Mouse (Mus musculus) skeletal muscle tissue, adult 2 months (tissue): ENCODE measurements around the gene Ptgfrn.

Experiments used
- DNase-seq: peaks from one replicate; pipeline ENCODE4 v3.0.0-alpha.2; 2012; ENCODE audit warnings: low read depth, low spot score

Ptgfrn gene

DNA sequence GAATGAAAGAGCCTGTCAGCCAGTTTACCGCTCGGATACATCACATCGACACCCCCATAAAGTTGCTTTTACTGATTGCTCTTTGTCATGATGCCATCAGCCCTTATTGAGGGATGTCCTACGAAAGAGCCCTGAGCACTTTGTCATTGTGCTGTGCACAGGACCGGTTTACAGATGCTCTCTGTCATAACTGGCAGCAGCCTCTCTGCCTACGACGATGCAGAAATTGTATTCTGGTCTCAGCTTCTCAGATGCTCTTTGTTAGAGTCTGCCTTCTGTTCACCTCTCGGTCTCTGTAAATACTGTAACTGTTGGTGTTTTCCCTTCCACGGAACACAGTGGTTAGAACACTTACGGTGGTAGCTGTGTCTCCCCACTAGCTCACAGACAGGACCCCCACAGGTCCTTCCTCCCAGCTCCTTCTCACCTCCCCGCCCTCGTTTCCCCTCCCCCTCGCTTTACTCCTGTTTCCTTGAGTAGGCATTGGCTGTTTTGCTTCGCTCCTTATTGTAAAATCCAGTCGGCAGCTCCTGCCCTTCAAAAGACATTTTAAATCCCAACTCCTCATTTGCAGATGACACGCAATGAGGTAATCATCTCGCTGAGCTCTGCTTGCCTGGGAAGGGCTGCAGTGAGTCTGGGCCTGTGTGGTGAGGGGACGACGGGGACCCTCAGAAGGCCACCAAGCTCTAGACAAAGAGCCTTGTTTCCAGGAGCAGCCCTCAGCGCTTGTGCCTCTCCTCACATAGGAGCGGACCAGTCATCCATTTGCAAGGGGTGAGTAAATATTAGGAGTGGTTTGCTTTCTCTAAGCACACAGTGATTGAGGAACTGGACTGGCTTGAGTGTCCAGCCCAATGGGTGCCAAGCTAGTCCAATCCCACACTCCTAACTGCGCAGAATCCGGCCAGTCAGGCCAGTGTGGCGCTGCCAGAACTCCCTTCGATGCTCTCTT lies 6.6 kb upstream of the Ptgfrn start:
- no peak for DNase-seq

DNA sequence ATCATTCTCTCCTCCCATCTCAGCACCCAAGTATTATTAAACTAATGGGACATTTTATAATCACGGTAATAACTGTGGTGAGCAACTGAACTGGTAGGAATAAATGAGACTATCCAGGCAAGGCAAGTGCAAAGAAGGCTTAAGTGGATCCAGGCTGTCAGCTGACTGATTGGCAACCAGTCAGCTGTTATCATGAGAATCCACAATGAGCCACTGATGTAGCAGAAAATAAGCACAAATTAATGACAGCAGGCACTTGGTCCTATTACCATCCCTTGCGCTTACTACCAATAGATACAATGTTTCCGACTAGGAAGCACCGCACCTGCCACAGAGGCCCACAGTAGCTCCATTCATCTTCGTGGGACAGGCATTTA lies 2.4 kb upstream of the Ptgfrn start:
- DNase-seq = no peak

DNA sequence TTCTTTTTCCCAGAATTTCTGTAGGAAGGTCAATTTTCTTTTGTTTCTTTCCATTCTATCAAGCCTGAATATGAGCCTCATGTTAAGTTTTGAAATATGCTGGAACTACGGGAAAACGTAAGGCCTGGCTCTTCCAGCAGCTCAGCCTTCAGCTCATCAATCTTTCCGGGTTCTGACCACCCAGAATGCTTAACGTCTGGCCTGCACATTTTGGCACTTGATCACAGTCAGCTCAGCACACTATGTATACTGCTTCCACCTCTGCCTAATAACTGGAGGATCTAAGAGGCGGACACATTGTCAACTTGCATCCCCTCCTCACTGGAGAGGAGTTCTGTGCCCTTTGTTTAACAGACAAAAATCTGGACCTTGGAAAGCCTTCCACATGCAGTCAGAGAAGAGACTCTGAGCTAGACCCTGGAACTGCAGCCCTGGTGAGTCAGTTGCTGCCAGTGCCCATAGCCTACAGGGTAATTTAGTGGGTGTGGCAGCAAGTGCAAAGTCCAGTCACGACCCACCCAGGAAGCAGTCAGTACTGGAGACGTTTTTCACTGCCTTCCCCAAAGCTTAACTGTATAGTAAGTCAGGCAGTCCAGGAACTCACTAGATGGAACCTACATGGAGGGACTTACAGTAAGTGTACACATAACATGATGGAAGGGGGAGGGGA lies 1.9 kb upstream of the Ptgfrn start:
- DNase-seq = no peak

DNA sequence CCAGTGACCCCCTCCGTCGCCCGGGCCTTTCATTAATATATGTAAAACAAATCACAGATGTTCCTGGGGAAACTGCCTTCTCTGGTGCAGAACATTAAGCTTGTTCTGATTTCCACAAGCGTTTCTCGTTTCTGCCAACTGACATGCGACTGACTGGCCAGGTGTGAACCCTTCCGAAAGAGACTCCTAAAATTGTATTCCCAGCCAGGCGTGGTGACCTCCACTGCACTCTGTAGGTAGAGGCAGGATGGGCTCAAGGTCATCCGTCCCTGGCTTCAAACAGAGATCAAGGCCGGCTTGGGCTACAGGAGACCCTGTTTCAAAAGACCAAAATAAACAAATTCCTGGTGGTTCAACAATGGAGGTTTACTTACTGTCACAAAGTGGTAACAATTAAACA lies 1.2 kb upstream of the Ptgfrn start:
- no peak for DNase-seq

DNA sequence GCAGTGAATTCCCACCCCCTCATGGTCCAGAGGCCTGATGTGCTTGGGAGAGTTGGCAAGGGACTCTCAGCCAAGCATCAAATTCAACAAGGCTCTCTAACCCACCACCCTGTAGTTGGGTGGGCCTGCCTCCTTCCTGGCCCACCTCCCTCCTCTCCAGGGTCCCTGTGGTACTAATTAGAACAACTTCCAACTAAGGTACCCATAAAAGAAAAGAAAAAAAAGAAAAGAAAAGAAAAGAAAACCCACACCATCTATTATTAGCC lies 693 bp upstream of the Ptgfrn start:
- DNase-seq = no peak

DNA sequence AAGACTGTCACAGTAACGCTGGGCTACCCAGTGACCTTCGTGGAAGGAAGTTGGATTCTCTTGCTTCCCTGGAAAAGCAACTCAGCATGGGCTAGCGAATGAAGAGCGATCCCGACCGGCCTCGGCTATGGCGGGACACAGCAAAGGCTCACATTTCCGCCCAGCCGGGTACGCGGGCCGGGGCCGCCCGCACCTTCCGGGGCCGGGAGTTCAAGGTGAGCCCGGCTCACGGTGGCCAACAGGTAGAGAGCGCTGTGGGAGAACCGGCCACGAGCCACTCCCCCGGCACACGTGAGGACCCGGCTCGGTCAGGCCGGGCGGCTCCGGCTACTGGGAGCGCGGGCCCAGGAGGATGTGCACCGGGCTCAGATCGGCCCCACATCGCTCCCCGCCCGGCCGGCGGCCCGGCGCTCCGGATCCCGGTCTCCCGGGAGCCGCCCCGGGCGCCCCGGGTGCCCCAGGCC lies 488 bp downstream of the Ptgfrn start:
- no peak for DNase-seq

DNA sequence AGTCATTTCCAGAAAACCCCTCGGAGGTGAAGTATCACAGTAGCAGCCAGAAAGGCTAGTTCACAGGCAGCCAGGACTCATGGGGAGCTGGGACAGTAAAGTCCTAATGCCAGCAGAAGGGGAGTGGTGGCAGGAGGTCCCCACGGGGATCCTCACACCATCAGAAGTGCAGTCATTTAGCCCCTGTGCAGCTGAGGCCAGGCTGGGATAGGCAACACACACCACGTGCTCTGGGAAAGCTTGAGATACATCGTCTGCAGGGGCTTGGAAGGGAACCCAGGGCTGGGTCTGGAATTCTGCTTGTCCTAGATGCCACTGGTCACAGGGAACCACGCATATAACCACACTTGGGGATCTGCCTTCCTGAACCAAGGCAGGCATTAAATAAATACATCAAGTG lies 1.2 kb downstream of the Ptgfrn start:
- DNase-seq = no peak

DNA sequence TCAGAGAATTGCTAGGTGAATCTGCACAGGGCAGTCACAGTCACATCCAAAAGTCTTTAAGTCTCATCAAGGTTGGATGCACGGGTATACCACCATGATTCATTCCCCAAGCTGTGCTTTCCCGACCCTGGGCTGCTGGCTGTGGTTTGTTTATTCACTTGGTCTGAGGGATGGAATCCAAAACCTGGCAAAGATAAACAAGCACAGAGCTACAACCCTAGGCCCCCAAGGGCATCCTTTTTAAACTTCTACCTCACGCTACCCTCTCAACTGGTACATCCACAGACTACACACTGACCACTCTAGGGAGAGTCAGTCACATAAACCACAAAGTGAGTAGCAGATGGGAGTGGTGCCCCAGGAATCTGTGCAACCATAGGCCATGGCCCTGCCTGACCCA lies 1.8 kb downstream of the Ptgfrn start:
- DNase-seq = no peak

DNA sequence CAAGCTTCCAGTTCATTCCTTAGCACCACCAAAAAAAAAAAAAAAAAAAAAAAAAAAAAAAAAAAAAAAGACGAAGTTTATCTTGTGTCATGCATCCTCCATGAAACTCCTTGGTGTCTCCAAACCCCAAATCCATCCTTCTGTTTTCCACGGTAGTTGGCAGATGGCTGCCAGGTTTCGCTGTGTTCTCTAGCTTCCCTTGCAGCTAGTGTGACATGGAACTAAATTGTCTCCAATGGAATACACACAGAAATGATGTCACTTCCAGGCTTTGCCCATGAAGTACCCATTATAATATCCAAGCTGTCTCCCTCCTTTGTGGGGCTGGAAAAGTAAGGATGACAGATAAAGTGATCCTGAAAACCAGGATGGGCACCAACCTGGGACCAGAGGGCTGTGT lies 3.8 kb downstream of the Ptgfrn start:
- DNase-seq = no peak

DNA sequence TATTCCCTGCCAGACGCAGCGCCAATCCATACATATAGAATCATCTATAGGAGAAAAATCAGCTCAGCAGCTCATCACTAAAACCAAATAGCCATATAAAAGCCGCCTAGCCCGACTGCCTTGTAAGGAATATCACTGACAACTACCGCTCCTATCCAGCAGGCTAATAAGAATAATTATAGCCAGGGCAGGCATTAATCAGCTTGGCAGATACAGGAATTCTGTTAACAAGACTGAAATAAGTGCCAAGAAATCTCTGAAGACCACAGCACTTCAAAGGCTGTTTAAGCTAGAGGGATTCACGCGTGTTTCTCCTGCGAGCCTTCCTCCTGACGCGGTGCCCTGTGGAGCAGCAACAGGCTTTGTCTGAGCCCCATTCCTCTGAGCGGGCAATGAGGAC lies 4.6 kb downstream of the Ptgfrn start:
- DNase-seq = no peak

DNA sequence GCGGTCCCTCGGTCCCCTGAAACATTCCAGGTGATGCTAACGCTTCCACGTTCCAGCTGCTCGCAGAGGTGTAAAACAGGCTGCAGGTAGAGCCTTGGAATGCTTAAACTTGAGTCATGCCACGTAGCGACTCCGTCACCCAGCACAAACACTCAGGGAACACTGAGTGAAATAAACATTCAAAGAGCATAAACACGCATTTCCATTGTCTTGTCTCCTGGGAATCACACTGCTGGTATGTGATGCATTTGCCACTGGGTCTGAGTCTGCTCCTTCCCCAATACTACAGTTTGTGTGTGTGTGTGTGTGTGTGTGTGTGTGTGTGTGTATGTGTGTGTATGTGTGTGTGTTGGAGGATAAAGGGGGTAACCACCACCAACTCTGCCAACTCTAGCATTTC lies 5.2 kb downstream of the Ptgfrn start:
- DNase-seq = no peak

DNA sequence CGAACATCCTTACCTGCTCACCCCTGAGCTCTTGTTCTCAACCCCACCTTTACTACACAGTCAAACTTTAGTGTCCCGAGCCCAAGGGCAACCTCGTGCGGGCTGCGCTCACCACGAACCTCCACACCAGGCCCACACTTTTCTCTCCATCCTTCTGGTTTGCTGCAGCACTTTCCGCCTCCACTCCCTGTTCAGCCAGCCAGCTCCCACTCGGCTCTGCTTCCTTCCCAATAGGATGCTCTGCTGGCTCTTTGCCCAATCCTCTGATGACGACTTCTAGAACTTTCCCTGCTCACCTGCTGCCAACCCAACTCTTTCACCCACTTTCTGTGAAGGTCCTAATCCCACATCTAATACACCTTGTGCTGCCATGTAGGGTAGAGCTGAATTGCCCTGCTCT lies 6.3 kb downstream of the Ptgfrn start:
- DNase-seq = no peak

DNA sequence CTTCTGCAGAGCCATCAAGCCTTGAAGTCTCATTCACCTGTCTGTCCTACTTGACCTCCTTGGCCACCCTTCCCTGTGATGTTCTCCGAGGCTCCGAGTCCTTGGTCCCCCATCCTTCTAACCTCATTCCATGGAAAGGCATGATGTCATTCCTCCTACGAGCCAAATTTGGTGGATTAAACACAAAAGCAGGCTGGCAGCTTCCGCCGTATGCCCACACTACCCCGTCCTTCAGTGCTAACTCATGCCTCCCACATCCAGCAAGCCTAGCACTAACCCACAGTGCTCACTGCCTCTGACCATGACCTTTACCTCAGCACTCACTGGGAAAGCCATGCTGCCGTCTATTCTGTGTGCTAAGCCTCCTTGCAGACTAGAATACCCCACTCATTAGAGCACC lies 8.0 kb downstream of the Ptgfrn start:
- no peak for DNase-seq

DNA sequence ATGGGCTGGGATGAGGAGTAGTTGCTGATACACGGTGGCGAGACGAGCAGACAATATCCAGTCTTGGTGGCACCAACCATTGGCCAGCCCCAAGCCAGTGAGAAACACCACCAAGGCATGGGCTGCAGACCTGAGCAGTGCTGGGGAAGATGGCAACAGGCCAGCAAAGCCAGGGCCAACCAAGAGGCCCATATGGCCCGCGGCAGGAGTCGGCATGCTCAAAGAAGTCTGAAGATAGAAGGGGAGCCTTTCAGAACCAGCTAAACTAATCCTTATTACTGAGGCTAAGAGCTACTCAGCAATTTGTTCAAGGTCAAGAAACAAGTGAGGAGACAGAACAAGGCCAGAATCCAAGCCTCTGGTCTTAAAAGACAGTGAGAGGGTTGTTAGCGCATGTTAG lies 8.9 kb downstream of the Ptgfrn start:
- no peak for DNase-seq

DNA sequence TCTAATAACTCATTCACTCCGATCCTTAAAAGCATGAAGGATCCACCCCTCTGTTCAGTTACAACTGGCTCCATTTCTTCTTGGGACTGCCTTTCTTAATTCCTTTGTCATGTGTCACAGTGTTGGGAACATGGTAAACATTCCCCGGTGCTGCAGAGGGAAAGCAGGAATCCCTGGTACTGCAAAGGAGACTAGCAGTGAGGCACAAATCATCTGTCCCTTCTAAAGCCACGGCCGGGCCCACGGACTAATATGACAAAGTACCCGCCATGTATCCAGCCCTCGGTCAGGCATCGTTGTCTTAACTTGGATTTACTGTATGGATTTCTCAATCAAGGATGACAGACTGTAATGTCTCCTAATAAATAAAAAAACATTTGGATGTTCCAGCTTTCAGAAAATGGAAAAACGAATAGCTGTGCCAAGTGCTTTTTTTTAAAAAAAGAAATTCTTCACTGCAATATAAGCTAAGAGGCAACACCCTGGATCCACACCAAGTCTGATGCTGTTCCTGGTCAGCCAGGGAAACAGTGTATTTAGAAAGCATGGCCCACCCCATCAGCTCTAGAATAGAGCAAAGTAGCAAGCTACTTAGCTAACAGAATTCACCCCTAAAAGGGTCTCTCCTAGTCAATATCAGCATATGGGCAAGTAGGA lies 10.2 kb downstream of the Ptgfrn start:
- no peak for DNase-seq

DNA sequence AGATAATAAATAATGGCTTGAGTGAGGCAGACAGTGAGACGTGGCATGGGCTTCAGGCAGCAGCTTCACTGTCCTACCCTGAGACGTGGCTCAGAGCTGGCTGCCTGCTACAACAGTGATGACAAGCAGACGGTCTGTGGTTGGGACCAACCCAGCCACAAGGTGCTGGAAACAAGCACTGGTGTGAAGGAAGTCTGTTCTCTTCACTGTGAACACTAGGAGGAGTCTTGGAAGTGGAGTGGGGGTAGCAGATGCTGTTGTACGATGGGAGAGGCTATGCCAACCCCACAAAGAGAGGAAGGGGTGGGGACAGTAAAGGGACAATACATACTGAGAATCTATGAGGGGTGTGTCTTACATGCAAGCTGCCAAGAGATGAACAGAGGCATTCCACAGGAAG lies 12.0 kb downstream of the Ptgfrn start:
- no peak for DNase-seq

DNA sequence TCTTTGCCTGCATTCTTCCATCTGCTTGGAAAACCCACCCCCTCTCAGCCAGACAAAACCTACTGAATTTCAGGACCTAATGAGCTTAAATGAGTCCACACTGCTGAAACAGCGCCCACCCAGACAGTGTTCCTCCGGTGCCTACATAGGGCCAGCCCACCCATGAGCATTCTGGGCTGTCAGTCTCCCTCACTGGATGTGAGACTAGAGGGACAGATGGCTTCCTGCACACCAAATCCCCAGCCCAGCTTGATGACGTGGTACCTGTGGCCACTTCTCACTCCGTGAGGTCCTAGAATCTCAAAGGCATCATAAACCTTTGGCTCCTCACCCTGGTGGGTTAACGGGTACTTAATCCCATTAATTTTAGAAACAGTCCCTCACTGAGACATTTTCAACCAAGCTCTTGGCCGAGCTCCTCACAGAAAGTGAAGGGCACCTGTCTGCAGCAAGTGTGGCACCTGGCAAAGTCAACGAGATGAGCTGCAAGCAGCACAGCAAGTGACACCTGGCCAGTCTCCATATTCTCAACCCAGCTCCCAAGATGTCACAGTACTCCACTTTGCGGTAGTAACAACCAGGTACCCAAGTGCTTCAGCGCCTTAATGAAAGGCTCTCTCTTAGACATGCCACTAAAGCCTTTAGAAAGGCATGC lies 12.8 kb downstream of the Ptgfrn start:
- DNase-seq = no peak

DNA sequence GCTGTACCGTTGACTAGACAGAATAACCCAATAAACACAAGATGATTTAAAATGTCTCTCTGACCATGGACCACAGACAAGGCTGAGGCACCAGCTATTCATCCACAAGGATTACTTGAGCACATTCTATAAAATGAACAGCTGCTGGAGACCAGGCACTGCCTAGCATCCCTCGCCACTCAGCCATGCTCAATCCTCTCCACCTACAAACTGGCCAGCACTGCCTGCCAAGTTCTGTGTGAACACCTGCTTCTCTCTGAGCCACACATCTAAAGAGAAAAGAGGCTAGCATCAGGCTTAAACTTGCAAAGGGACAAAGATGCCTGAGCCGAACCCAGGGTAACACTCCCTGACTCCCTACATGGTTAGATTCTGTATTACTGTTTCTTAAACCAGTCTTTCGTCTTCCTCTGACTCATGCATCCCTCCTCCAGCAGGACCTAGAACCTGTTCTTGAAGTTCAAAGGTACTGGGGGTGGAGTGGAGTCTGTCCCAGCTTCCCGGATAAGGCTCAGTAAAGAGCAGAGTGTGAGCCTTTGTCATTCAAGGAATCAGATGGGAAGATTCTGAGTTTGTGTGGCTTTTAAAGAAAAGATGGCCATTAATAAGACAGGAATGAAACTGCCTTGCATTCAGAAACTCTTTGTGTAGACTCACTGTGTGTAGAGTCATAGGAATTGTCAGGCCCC lies 14.2 kb downstream of the Ptgfrn start:
- DNase-seq = no peak

DNA sequence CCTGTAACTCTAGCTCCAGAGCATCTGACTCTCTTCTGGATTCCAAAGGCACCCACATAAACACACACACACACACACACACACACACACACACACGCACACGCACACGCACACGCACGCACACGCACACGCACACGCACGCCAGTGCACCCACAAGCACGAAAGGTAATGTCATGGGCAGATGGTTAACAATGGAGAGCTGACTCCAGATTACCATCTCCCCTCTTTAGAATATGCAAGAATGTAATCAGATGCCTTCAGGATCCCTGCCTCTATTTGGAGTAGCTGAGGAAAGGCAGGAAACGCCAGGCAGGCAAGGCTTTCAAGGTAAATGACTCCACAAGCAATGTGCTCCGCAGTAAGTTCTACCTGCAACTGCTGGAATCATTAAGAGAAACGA lies 17.9 kb downstream of the Ptgfrn start:
- DNase-seq = no peak

DNA sequence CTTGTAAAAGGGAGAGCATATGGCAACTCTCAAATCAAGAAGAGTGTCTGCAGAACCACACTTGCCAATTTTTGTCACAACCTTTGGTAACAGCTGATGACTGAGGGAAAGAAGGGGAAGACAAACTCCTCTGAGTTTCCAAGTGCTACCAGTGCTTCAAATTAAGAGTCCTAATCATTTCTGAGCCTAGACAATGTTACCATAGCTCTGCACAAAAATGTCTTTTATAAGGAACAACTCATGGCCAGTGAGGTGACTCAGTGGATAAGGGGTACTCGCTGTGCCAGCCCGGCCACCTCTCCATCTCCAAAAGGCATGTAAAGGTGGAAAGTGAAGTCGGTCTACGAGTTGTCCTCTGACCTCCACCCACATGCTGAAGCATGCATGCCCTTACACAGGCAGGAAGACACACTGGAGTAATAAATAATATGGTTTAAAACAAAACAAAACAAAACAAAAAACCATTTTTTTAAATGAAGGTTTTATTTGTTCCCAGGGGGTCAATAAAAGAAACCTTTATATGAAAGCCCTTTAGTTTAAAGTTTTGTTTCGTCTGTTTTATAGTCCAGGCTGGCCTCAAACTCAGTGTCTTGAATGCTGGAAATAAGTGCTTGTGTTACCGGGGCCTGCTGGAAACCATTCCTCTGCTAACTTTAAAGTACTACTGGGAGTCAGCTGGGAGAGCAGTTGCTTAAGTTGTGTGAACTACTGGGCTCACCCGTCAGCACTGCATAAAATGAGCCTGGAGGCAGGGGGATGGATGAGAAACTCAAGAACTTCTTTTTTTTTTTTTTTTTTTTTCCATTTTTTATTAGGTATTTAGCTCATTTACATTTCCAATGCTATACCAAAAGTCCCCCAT lies 23.3 kb downstream of the Ptgfrn start:
- DNase-seq = no peak

DNA sequence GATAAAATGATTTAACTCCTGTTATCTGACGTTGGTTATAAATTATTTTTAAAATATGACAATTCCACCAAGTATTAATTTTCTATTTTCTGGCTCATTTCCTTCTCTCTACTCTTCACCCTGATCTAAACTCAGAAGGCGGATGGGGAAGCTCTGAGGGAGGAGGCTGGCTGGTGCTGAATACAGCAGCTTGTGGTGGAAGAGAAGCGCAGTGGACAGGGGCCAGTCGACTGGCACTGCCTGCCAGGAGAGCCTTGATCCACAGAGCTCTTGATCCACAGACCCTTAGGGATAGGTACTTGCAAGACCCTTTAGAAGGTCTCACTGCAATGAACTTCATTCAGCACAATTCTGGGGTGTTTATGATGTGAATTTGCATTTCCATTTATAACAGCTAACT lies 29.2 kb downstream of the Ptgfrn start:
- no peak for DNase-seq
